Mouse (Mus musculus) spleen, postnatal 36 days (tissue): ENCODE results near the gene Mucl1.
"Not testable (repeated sequence)": the region's sequence is repeated elsewhere in the genome, so short reads cannot be mapped to it uniquely, and the experiment has no call there.

ENCODE experiments used
- DNase-seq, 2 experiments: peaks; one replicate each; pipeline ENCODE4 v3.0.0; 2022; ENCODE audit warnings: low spot score in 2 of 2, mixed read lengths in 1 of 2

Mucl1 gene

GRCm38 (mm10) chr15:103755369-103755768 lies at the start of gene Mucl1:
Mucl1 (minus strand) TSS chr15:103755469.
- DNase-seq: no peak

GRCm38 (mm10) chr15:103766836-103767235 lies 11.6 kb upstream of the Mucl1 start:
- not testable (repeated sequence) for DNase-seq

DNA sequence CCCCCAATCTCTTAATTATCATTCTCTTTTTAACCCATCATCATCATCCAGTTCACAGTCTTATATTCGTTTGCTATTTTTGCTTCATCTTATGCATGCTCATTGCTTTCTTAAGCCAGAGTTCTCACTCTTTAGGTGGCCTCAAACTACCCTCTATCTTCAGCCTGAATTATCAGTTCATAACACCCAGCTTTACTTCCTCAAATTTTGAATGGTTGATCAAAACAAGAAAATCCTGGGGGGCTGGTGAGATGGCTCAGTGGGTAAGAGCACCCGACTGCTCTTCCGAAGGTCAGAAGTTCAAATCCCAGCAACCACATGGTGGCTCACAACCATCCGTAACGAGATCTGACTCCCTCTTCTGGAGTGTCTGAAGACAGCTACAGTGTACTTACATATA lies 38.4 kb downstream of the Mucl1 start:
- not testable (repeated sequence) for DNase-seq
